In the genomic region with DNA sequence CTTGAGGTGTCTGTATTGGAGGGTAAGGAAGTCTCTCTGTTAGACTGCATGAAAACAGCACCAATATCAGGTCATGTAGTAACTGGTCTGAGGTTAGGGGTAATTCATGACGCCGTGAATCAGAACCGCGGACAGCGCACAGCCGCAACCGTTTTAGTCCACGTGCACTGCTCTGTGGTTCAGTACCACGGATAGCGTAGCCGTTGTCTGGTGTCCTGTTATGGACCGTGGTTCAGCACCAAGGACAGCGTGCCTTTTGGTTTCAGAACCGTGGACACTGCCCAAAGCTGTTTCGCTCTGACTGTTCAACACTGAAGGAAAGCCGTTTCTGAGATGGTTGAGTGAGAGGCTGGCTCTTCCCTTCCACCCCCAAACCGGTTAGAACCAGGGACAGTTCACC, we compare ENCODE assay signal across 8 mouse cellular contexts. TPM values are rescaled to one million over a fixed set of nuclear protein-coding genes. Genes with fewer than 3 reads are reported as not detected.
DNase-seq lines count a peak whose midpoint lies in the region; ATAC-seq and TF ChIP-seq lines count a peak whose summit lies in the region.

Gm20715 (plus strand) TSS at position 235 of the 400 bp plus-strand sequence.

- H3K4me2 ChIP-seq in hindbrain, embryonic 13.5 days = no peak within 1 kb of the TSS
- no peak within 1 kb of the TSS for H3K4me2 ChIP-seq in lung, postnatal 0 days (replicated peaks; ENCODE audit: low read depth, low read length)

- in situ Hi-C loops in ES-E14 (cut with MboI; ENCODE audit: low sequenced_read_pairs in 2 of 2, unreplicated experiment in 2 of 2) = no loop called here

- H3K9ac ChIP-seq in ES-E14 (ENCODE audit: insufficient read depth, low read depth, low read length, poor library complexity, severe bottlenecking) = no peak within 1 kb of the TSS
- H3K9ac ChIP-seq in hindbrain, embryonic 13.5 days = no peak within 1 kb of the TSS
- H3K9ac ChIP-seq in lung, postnatal 0 days (replicated peaks; ENCODE audit: low read depth) = no peak within 1 kb of the TSS

- no peaks in the 10 kb centered on the region for H3K4me1 ChIP-seq in ES-E14 (ENCODE audit: control insufficient read depth in 2 of 2, insufficient read depth in 2 of 2, low read length in 2 of 2, poor library complexity in 1 of 2)
- H3K4me1 ChIP-seq in hindbrain, embryonic 13.5 days (replicated peaks) = no peaks in the 10 kb centered on the region
- no peaks in the 10 kb centered on the region for H3K4me1 ChIP-seq in lung, postnatal 0 days (ENCODE audit: insufficient read depth, low read depth, low read length)

- H3K9me3 ChIP-seq in ES-E14 (ENCODE audit: control insufficient read depth, insufficient read depth, low read depth, low read length) = no peaks in the 10 kb centered on the region
- H3K9me3 ChIP-seq in hindbrain, embryonic 13.5 days = no peaks in the 10 kb centered on the region
- no peaks in the 10 kb centered on the region for H3K9me3 ChIP-seq in lung, postnatal 0 days (ENCODE audit: low read length)

- H3K27ac ChIP-seq in ES-E14 (ENCODE audit: insufficient read depth, low read depth, low read length, poor library complexity, severe bottlenecking) = no peak within 1 kb of the TSS
- H3K27ac ChIP-seq in hindbrain, embryonic 13.5 days = no peak within 1 kb of the TSS
- H3K27ac ChIP-seq in lung, postnatal 0 days (ENCODE audit: low read length) = no peak within 1 kb of the TSS

- no peak for TF ChIP-seq EP300 in lung, postnatal 0 days (IDR thresholded peaks at IDR 0.05)

- ATAC-seq in hindbrain, embryonic 13.5 days (ENCODE audit: low FRiP score) = peak; percentile 47; the same call in 1 of the 2 replicates
- peak; percentile 98 for ATAC-seq in lung, postnatal 0 days

- peak; percentile 100 for DNase-seq in ES-E14 (ENCODE audit: low read depth, low spot score)
- DNase-seq in c-Kit-positive CD71-positive TER-119-positive erythroid progenitor cells, embryonic 14.5 days (ENCODE audit: low spot score) = peak; percentile 86
- DNase-seq in frontal cortex, postnatal 36 days (ENCODE audit: low spot score in 2 of 2) = peak; percentile 60 to 73
- peak; percentile 88 to 89 for DNase-seq in layer of hippocampus, postnatal 10 days (ENCODE audit: low spot score in 2 of 2)
- DNase-seq in lung, postnatal 0 days (ENCODE audit: low spot score) = peak; percentile 95
- DNase-seq in retina, embryonic 14.5 days (ENCODE audit: low spot score) = peak; percentile 94
- peak; percentile 87 for DNase-seq in thymus, postnatal 4 days

- 2% methylated on average over 17 of the region's 17 CpGs for WGBS in hindbrain, embryonic 13.5 days
- 1% methylated on average over 17 of the region's 17 CpGs for WGBS in lung, postnatal 0 days

- H3K36me3 ChIP-seq in ES-E14 (ENCODE audit: control insufficient read depth, insufficient read depth, low read length, poor library complexity, severe bottlenecking) = no peaks in the 10 kb centered on the region
- H3K36me3 ChIP-seq in hindbrain, embryonic 13.5 days = no peaks in the 10 kb centered on the region
- H3K36me3 ChIP-seq in lung, postnatal 0 days (ENCODE audit: insufficient read depth, low read length) = no peaks in the 10 kb centered on the region

- no peak within 1 kb of the TSS for H3K4me3 ChIP-seq in ES-E14 (ENCODE audit: insufficient read depth in 1 of 2, low read depth in 1 of 2, low read length in 2 of 2, poor library complexity in 1 of 2, severe bottlenecking in 1 of 2)
- H3K4me3 ChIP-seq in hindbrain, embryonic 13.5 days = no peak within 1 kb of the TSS
- no peak within 1 kb of the TSS for H3K4me3 ChIP-seq in lung, postnatal 0 days (ENCODE audit: low read depth, low read length)

- no peaks in the 10 kb centered on the region for H3K27me3 ChIP-seq in hindbrain, embryonic 13.5 days
- no peaks in the 10 kb centered on the region for H3K27me3 ChIP-seq in lung, postnatal 0 days (replicated peaks; ENCODE audit: insufficient read depth, low read length)

- peak; percentile 45 for TF ChIP-seq CTCF in lung, postnatal 0 days (IDR thresholded peaks at IDR 0.05)

TF ChIP-seq in ES-E14, 5 proteins besides CTCF, POLR2A, EP300 and RAD21:
- TF ChIP-seq ZNF384 (IDR thresholded peaks at IDR 0.05; ENCODE audit: low read depth, low read length) (peak; percentile 15; the same call in 1 of the 2 replicates), HCFC1 (IDR thresholded peaks at IDR 0.05; ENCODE audit: borderline replicate concordance, insufficient read depth, low read length) (peak; percentile 79; the same call in 1 of the 2 replicates), MAFK (IDR thresholded peaks at IDR 0.05; ENCODE audit: insufficient read depth, low read depth, low read length) (no peak), ZC3H11A (IDR thresholded peaks at IDR 0.05; ENCODE audit: borderline replicate concordance, low read depth, low read length) (no peak), CHD2 (IDR thresholded peaks at IDR 0.05; ENCODE audit: low read depth, low read length) (peak; percentile 58; the same call in 1 of the 2 replicates)

RNA-seq across cellular contexts. Expression of gene Gm20715, which starts in this region (rescaled TPM):
- 0.09 and 0.11 TPM in 2 replicates for total RNA-seq in ES-E14 (2012; rRNA removed)
- polyA plus RNA-seq in hindbrain, embryonic 13.5 days (2015; fragmentation: Nextera tagmentation; extraction: Ambion mirVana) = 0.09 TPM in 2 replicates
- total RNA-seq in layer of hippocampus, postnatal 10 days (2021) = under 1 TPM; 0.09 to 0.14 TPM
- polyA plus RNA-seq in lung, postnatal 0 days (2015; fragmentation: Nextera tagmentation; extraction: Ambion mirVana) = not detected in 2 replicates

Comparison
In these comparisons a context has a peak if more than half of its experiments do, and no peak if none do; other contexts are left out.
1. Peak in DNase-seq in ES-E14; RNA of the gene not detected or under 1 TPM.
2. Peak in ATAC-seq in hindbrain, embryonic 13.5 days; RNA of the gene not detected or under 1 TPM.
3. Peak in DNase-seq in layer of hippocampus, postnatal 10 days; RNA of the gene not detected or under 1 TPM.
4. Peak in DNase-seq and ATAC-seq in lung, postnatal 0 days; RNA of the gene not detected or under 1 TPM.